Comparison of ENCODE assay signal across 24 mouse cellular contexts in genomic region chr7:73489261-73489660, GRCm38 (mm10). TPM values are rescaled to one million over a fixed set of nuclear protein-coding genes. Genes with fewer than 3 reads are reported as not detected.
DNase-seq lines count a peak whose midpoint lies in the region; ATAC-seq and TF ChIP-seq lines count a peak whose summit lies in the region.
"Had no signal": no experiment of that assay in that cellular context is flagged by ENCODE, and none has a peak within 500 bp of the region (broad histone marks: within the 10 kb centered on the region; RNA-seq: fewer than 3 reads in every experiment).

No protein-coding gene starts in this region.

- no peak overlapping the region for H3K27ac ChIP-seq in heart, embryonic 11.5 days (ENCODE audit: low read depth, low read length)
- H3K27ac ChIP-seq in intestine, postnatal 0 days (ENCODE audit: low read depth, low read length) = no peak overlapping the region; the same call in 1 of the 2 replicates
- no peak overlapping the region for H3K27ac ChIP-seq in intestine, embryonic 16.5 days (ENCODE audit: low read length)
- no peak overlapping the region for H3K27ac ChIP-seq in liver, embryonic 16.5 days (ENCODE audit: low read length)
- H3K27ac ChIP-seq in forebrain, embryonic 11.5 days (ENCODE audit: low read depth, low read length) = no peak overlapping the region
- H3K27ac ChIP-seq: hindbrain, embryonic 14.5 days; layer of hippocampus, adult 2 months; left cerebral cortex, adult 2 months; limb, embryonic 12.5 days; liver, embryonic 14.5 days had no signal

- H3K9ac ChIP-seq in heart, embryonic 11.5 days (ENCODE audit: low read depth, low read length) = no peak overlapping the region
- no peak overlapping the region for H3K9ac ChIP-seq in intestine, postnatal 0 days (ENCODE audit: low read depth, low read length)
- H3K9ac ChIP-seq in intestine, embryonic 16.5 days (ENCODE audit: low read depth, low read length) = no peak overlapping the region
- H3K9ac ChIP-seq in liver, embryonic 16.5 days (ENCODE audit: low read depth, low read length) = no peak overlapping the region
- no peak overlapping the region for H3K9ac ChIP-seq in forebrain, embryonic 11.5 days (ENCODE audit: low read length)
- H3K9ac ChIP-seq: hindbrain, embryonic 14.5 days; limb, embryonic 12.5 days; liver, embryonic 14.5 days had no signal

- no peaks in the 10 kb centered on the region for H3K27me3 ChIP-seq in heart, embryonic 11.5 days (ENCODE audit: control insufficient read depth, insufficient read depth, low read length)
- no peaks in the 10 kb centered on the region for H3K27me3 ChIP-seq in intestine, postnatal 0 days (replicated peaks; ENCODE audit: control insufficient read depth, insufficient read depth, low read length)
- H3K27me3 ChIP-seq in intestine, embryonic 16.5 days (replicated peaks; ENCODE audit: control insufficient read depth, insufficient read depth, low read length) = no peaks in the 10 kb centered on the region
- H3K27me3 ChIP-seq in liver, embryonic 16.5 days (ENCODE audit: control insufficient read depth, insufficient read depth, low read depth, low read length) = no peaks in the 10 kb centered on the region
- no peaks in the 10 kb centered on the region for H3K27me3 ChIP-seq in forebrain, embryonic 11.5 days (ENCODE audit: control insufficient read depth, insufficient read depth, low read length)
- H3K27me3 ChIP-seq: limb, embryonic 12.5 days; Patski had no signal

- H3K4me2 ChIP-seq in heart, embryonic 11.5 days = no peak overlapping the region
- no peak overlapping the region for H3K4me2 ChIP-seq in intestine, postnatal 0 days (replicated peaks; ENCODE audit: low read depth)
- H3K4me2 ChIP-seq in intestine, embryonic 16.5 days (ENCODE audit: low read depth, low read length) = no peak overlapping the region
- H3K4me2 ChIP-seq in liver, embryonic 16.5 days (ENCODE audit: low read depth, low read length) = no peak overlapping the region
- H3K4me2 ChIP-seq in forebrain, embryonic 11.5 days (ENCODE audit: low read depth, low read length, severe bottlenecking) = no peak overlapping the region
- H3K4me2 ChIP-seq: hindbrain, embryonic 14.5 days; limb, embryonic 12.5 days had no signal

- WGBS in heart, embryonic 11.5 days (ENCODE audit: insufficient replicate concordance) = 47% methylated on average over 5 of the region's 5 CpGs
- 72% methylated on average over 5 of the region's 5 CpGs for WGBS in intestine, postnatal 0 days
- WGBS in intestine, embryonic 16.5 days = 68% methylated on average over 5 of the region's 5 CpGs
- WGBS in liver, embryonic 16.5 days (ENCODE audit: insufficient replicate concordance) = 78% methylated on average over 5 of the region's 5 CpGs
- 89% methylated on average over 5 of the region's 5 CpGs for WGBS in forebrain, embryonic 11.5 days

- peaks cover 8% of the 10 kb centered on the region for H3K4me1 ChIP-seq in heart, embryonic 11.5 days (ENCODE audit: control insufficient read depth, insufficient read depth, low read length)
- no peaks in the 10 kb centered on the region for H3K4me1 ChIP-seq in intestine, postnatal 0 days (replicated peaks; ENCODE audit: control insufficient read depth, insufficient read depth, low read length)
- no peaks in the 10 kb centered on the region for H3K4me1 ChIP-seq in intestine, embryonic 16.5 days (ENCODE audit: control insufficient read depth, insufficient read depth, low read length)
- H3K4me1 ChIP-seq in liver, embryonic 16.5 days (ENCODE audit: control insufficient read depth, low read depth, low read length) = no peaks in the 10 kb centered on the region
- H3K4me1 ChIP-seq in forebrain, embryonic 11.5 days (replicated peaks; ENCODE audit: control insufficient read depth, insufficient read depth, low read length) = no peaks in the 10 kb centered on the region
- H3K4me1 ChIP-seq: limb, embryonic 12.5 days had no signal

- H3K4me3 ChIP-seq in heart, embryonic 11.5 days (ENCODE audit: low read depth, low read length) = no peak overlapping the region
- H3K4me3 ChIP-seq in intestine, postnatal 0 days (ENCODE audit: low read depth, low read length) = no peak overlapping the region
- no peak overlapping the region for H3K4me3 ChIP-seq in intestine, embryonic 16.5 days (ENCODE audit: low read length)
- H3K4me3 ChIP-seq in liver, embryonic 16.5 days (ENCODE audit: low read depth, low read length) = no peak overlapping the region
- H3K4me3 ChIP-seq in forebrain, embryonic 11.5 days (ENCODE audit: low read depth, low read length) = no peak overlapping the region
- H3K4me3 ChIP-seq: layer of hippocampus, adult 2 months; left cerebral cortex, adult 2 months; limb, embryonic 12.5 days had no signal

- no peaks in the 10 kb centered on the region for H3K9me3 ChIP-seq in heart, embryonic 11.5 days (replicated peaks; ENCODE audit: control insufficient read depth, low read length)
- H3K9me3 ChIP-seq in intestine, postnatal 0 days (ENCODE audit: control insufficient read depth) = no peaks in the 10 kb centered on the region
- H3K9me3 ChIP-seq in intestine, embryonic 16.5 days (ENCODE audit: control insufficient read depth, low read length) = no peaks in the 10 kb centered on the region
- no peaks in the 10 kb centered on the region for H3K9me3 ChIP-seq in liver, embryonic 16.5 days (replicated peaks; ENCODE audit: control insufficient read depth, low read length)
- H3K9me3 ChIP-seq in forebrain, embryonic 11.5 days (ENCODE audit: control insufficient read depth, low read length) = no peaks in the 10 kb centered on the region
- H3K9me3 ChIP-seq: limb, embryonic 12.5 days had no signal

- intact Hi-C loops in heart, postnatal 14 days (cut with DNase I) = no loop called here

- no peak for DNase-seq in heart, postnatal 14 days
- DNase-seq in liver = no peak
- DNase-seq in forebrain, embryonic 11.5 days (ENCODE audit: low spot score) = no peak
- DNase-seq: adrenal gland, postnatal 10 days; cerebellum, adult 11 months; cerebellum, adult 9-10 months; cerebellum, postnatal 36 days; gastrocnemius, postnatal 14 days; kidney, adult 18-20 months; kidney, postnatal 25 days; midbrain, embryonic 14.5 days; thymus, adult 2 months; thymus, postnatal 36 days had no signal

- ATAC-seq in heart, embryonic 11.5 days (replicated peaks; ENCODE audit: insufficient number of reproducible peaks, low FRiP score, low TSS enrichment) = peak; percentile 4; the same call in 1 of the 2 replicates
- 0 out of 2 replicates have a peak, but pooled peaks have one; percentile 14 for ATAC-seq in intestine, postnatal 0 days
- no peak for ATAC-seq in intestine, embryonic 16.5 days
- 0 out of 2 replicates have a peak, but pooled peaks have one; percentile 19 for ATAC-seq in liver, embryonic 16.5 days (ENCODE audit: low read depth)
- ATAC-seq in forebrain, embryonic 11.5 days (replicated peaks; ENCODE audit: low FRiP score) = no peak
- ATAC-seq: forebrain, embryonic 14.5 days; Patski had no signal

- H3K36me3 ChIP-seq in heart, embryonic 11.5 days (ENCODE audit: control insufficient read depth, insufficient read depth, low read length) = peaks cover 57% of the 10 kb centered on the region
- peaks cover 81% of the 10 kb centered on the region for H3K36me3 ChIP-seq in intestine, postnatal 0 days (ENCODE audit: control insufficient read depth, insufficient read depth)
- peaks cover 22% of the 10 kb centered on the region for H3K36me3 ChIP-seq in intestine, embryonic 16.5 days (ENCODE audit: control insufficient read depth, insufficient read depth, low read length)
- peaks cover 74% of the 10 kb centered on the region for H3K36me3 ChIP-seq in liver, embryonic 16.5 days (ENCODE audit: control insufficient read depth, insufficient read depth)
- H3K36me3 ChIP-seq in forebrain, embryonic 11.5 days (ENCODE audit: control insufficient read depth, insufficient read depth, low read length) = peaks cover 14% of the 10 kb centered on the region

- no peak for TF ChIP-seq CTCF in intestine, postnatal 0 days (IDR thresholded peaks at IDR 0.05; ENCODE audit: low read depth)

RNA-seq across cellular contexts. Expression of gene Chd2, which starts 52.4 kb away (rescaled TPM):
- 43.6 and 45.6 TPM in 2 replicates for polyA plus RNA-seq in heart, embryonic 11.5 days (2014; fragmentation: Nextera tagmentation; extraction: Ambion mirVana)
- total RNA-seq in heart, postnatal 14 days (2021) = 10 to 100 TPM; 46.4 to 56.0 TPM
- polyA plus RNA-seq in intestine, postnatal 0 days (2015; fragmentation: Nextera tagmentation; extraction: Ambion mirVana) = 19.3 and 25.4 TPM in 2 replicates
- 40.1 and 41.1 TPM in 2 replicates for polyA plus RNA-seq in intestine, embryonic 16.5 days (2015; fragmentation: Nextera tagmentation; extraction: Ambion mirVana)
- 24.7 and 26.1 TPM in 2 replicates for polyA plus RNA-seq in liver, embryonic 16.5 days (2015; fragmentation: Nextera tagmentation; extraction: Ambion mirVana)
- 61.0 and 66.1 TPM in 2 replicates for polyA plus RNA-seq in forebrain, embryonic 11.5 days (2014; fragmentation: Nextera tagmentation; extraction: Ambion mirVana)

Comparison
In these comparisons a context has a peak if more than half of its experiments do, and no peak if none do; other contexts are left out.
1. ATAC-seq: peak in heart, embryonic 11.5 days (single experiment), intestine, postnatal 0 days (single experiment) and liver, embryonic 16.5 days (single experiment); none in intestine, embryonic 16.5 days (single experiment) and forebrain, embryonic 11.5 days (single experiment).